Mouse (Mus musculus) midbrain, embryonic 11.5 days (tissue): ENCODE measurements around the gene Rgs11. TPM values are rescaled to one million over a fixed set of nuclear protein-coding genes. Genes with fewer than 3 reads are reported as not detected.
A peak's percentile ranks its signal among the peaks of the same experiment; 100 is the strongest.

ENCODE experiments used
- ATAC-seq: fragments of 200-750 bp; cut with Nextera tagmentation; 2 replicates; pipeline ENCODE4 v1.8.0; 2017; ENCODE audit warnings: moderate TSS enrichment, moderate library complexity; ENCODE audit not compliant: low FRiP score
- DNase-seq: peaks from one replicate; pipeline ENCODE4 v3.0.0; 2015; ENCODE audit warnings: low spot score; ENCODE audit errors: missing footprints
- H3K27ac ChIP-seq: fragments of 300-500 bp; sonication (generic); 2 replicates; pipeline ENCODE4 v1.5.1; 2014; ENCODE audit warnings: low read depth, low read length
- H3K27me3 ChIP-seq: fragments of 300-500 bp; sonication (generic); 2 replicates; pipeline ENCODE4 v1.6.1; 2014; ENCODE audit warnings: mild to moderate bottlenecking, low read length, moderate library complexity, mixed read lengths; ENCODE audit not compliant: control insufficient read depth, insufficient read depth
- H3K36me3 ChIP-seq: fragments of 300-500 bp; sonication (generic); 2 replicates; pipeline ENCODE4 v1.6.1; 2014; ENCODE audit warnings: mild to moderate bottlenecking, low read length, moderate library complexity, mixed read lengths; ENCODE audit not compliant: control insufficient read depth, insufficient read depth
- H3K4me1 ChIP-seq: fragments of 300-500 bp; sonication (generic); 2 replicates; pipeline ENCODE4 v1.6.1; 2014; ENCODE audit warnings: low read length; ENCODE audit not compliant: control insufficient read depth, insufficient read depth
- H3K4me2 ChIP-seq: fragments of 300-500 bp; sonication (generic); 2 replicates; pipeline ENCODE4 v1.6.1; 2014; ENCODE audit warnings: mild to moderate bottlenecking, moderate library complexity
- H3K4me3 ChIP-seq: fragments of 300-500 bp; sonication (generic); 2 replicates; pipeline ENCODE4 v1.5.1; 2014; ENCODE audit warnings: low read depth, low read length
- H3K9ac ChIP-seq: fragments of 300-500 bp; sonication (generic); 2 replicates; pipeline ENCODE4 v1.6.1; 2014; ENCODE audit warnings: low read length
- H3K9me3 ChIP-seq: fragments of 300-500 bp; sonication (generic); 2 replicates; pipeline ENCODE4 v1.6.1; 2016; ENCODE audit warnings: low read length; ENCODE audit not compliant: control insufficient read depth
- WGBS: fragments of 180-500 bp; shearing (Covaris S2); extraction: QIAGEN DNeasy Blood & Tissue Kit; methylation state at CpG from one replicate; pipeline ENCODE4 v1.1.7; 2014; 5-methylcytosine and 5-hydroxymethylcytosine counted together
- polyA plus RNA-seq: library from polyadenylated mRNA; unstranded; fragments of >200 nt; fragmentation: Nextera tagmentation; extraction: Ambion mirVana; gene quantifications from 2 replicates; pipeline ENCODE4 v1.2.1, GENCODE M21; 2014

Gene Rgs11
- polyA plus RNA-seq, 1 experiment from 2014 or later: 0.40 TPM

DNA sequence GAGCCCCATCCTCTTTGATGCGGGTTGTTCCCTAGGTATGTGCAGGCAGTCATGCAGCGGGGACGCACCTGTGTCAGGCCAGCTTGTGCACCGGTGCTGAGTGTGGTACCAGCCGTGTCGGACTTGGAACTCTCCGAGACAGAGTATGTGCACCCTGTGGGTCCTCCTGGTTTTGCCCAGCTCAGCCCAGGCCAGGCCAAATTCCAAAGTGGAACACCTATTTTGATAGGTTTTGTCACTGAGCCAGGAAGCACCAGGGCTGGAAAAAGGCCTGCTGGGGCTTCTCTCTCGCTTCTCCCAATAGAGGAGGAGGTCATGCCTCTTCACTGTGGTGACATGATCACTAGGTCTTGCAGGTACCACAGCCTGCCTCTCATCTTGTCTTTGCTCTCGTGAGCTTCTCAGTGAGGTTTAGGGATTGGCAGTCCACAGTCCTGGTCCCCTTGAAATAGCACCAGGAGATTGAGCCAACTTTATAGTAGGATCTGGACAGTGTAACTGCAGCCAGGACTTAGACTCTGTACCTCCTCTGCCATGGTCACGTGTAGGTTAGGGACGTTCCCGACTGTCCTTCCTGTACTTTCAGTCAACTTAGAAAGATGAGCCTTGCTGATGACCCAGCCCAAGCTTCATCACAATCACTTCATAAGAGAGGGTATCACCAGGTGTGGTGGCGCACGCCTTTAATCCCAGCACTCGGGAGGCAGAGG, 10.1 kb upstream of the Rgs11 start:
- Histone ChIP-seq H3K4me3 (no peak overlapping the region), H3K27ac (no peak overlapping the region), H3K9ac (no peak overlapping the region), H3K9me3 (no peaks in the 10 kb centered on the region), H3K36me3 (peaks cover 33% of the 10 kb centered on the region), H3K4me1 (no peaks in the 10 kb centered on the region), H3K4me2 (no peak overlapping the region), H3K27me3 (no peaks in the 10 kb centered on the region)
- WGBS: 96% methylated on average over 15 of the region's 15 CpGs
- no peak for DNase-seq
- ATAC-seq: no peak

GRCm38 (mm10) chr17:26198892-26199291, 3.9 kb upstream of the Rgs11 start, which contains the start of gene Pdia2:
TSS of gene Pdia2 (minus strand) at chr17:26199087.
- Histone ChIP-seq H3K36me3 (peaks cover 6% of the 10 kb centered on the region), H3K9ac (no peak within 1 kb of the TSS), H3K4me1 (peaks cover 17% of the 10 kb centered on the region), H3K9me3 (no peaks in the 10 kb centered on the region), H3K27me3 (peaks cover 51% of the 10 kb centered on the region), H3K4me2 (no peak within 1 kb of the TSS), H3K27ac (no peak within 1 kb of the TSS), H3K4me3 (no peak within 1 kb of the TSS)
- WGBS: 72% methylated on average over 4 of the region's 4 CpGs
- ATAC-seq (no peak), DNase-seq (no peak)

GRCm38 (mm10) chr17:26200831-26201705, 1.7 kb upstream of the Rgs11 start:
- Histone ChIP-seq H3K36me3 (peaks cover 4% of the 10 kb centered on the region; the same call in 1 of the 2 replicates), H3K27ac (no peak overlapping the region), H3K4me2 (peak overlapping the region; percentile 96), H3K27me3 (peaks cover 61% of the 10 kb centered on the region), H3K9me3 (no peaks in the 10 kb centered on the region), H3K9ac (peak overlapping the region; percentile 59), H3K4me1 (peaks cover 19% of the 10 kb centered on the region), H3K4me3 (peak overlapping the region; percentile 55)
- under 1% methylated on average over 70 of the region's 92 CpGs for WGBS
- ATAC-seq (peak; percentile 72), DNase-seq (peak; percentile 89)

DNA sequence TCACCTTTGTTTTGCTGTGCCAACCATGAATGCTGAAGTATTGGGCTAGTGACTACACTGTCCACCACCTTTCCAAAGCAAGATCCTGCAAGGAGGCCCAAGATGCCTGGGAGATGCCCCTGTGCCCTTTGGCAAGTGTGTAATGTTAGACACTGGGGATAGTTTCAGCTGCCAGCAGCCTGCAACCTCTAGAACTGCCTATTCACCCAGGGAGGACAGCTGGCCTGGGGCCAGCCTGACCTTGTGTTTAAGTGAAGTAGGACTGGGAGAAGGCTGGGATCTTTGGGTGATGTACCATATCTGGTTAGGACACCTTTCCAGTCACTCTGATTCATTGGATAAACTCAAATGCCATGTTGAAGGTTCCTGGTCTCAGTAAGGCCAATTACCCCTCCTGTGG, 753 bp upstream of the Rgs11 start:
- Histone ChIP-seq H3K36me3 (no peaks in the 10 kb centered on the region), H3K4me2 (no peak overlapping the region), H3K4me3 (no peak overlapping the region), H3K9me3 (no peaks in the 10 kb centered on the region), H3K27ac (no peak overlapping the region), H3K27me3 (peaks cover 61% of the 10 kb centered on the region), H3K9ac (no peak overlapping the region), H3K4me1 (peaks cover 19% of the 10 kb centered on the region)
- ATAC-seq (no peak), DNase-seq (no peak)

DNA sequence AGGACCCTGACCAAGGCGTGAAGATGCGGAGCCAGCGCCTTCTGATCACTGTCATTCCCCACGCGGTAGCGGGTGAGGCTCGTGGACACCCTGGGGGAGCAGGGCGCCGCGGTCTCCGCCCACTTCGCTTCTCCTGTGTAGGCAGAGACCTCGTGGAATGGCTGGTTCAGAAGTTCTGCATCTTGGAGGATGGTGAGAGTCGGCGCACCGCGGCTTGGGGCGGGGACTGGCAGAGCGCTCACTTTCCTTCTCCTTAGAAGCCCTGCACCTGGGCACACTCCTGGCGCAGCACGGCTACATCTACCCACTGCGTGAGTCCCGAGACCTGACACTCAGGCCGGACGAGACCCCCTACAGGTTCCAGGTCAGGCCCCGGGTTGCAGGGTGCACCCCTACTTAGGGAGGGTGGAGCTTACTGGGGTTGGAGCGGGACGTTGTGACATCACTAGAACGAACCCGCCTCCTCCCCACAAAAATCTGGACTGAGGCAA, 615 bp downstream of the Rgs11 start:
- no peak for ATAC-seq

GRCm38 (mm10) chr17:26204766-26205165, 2.0 kb downstream of the Rgs11 start:
- 29% methylated on average over 11 of the region's 11 CpGs for WGBS
- Histone ChIP-seq H3K4me1 (peaks cover 19% of the 10 kb centered on the region), H3K4me3 (no peak overlapping the region), H3K27me3 (peaks cover 51% of the 10 kb centered on the region), H3K4me2 (no peak overlapping the region), H3K36me3 (no peaks in the 10 kb centered on the region), H3K9me3 (no peaks in the 10 kb centered on the region), H3K9ac (no peak overlapping the region), H3K27ac (no peak overlapping the region)
- DNase-seq (no peak), ATAC-seq (no peak)

More for the DNA sequence above, 615 bp downstream of the Rgs11 start:
- Histone ChIP-seq H3K36me3 (no peaks in the 10 kb centered on the region), H3K4me3 (peak overlapping the region; percentile 27), H3K4me1 (peaks cover 19% of the 10 kb centered on the region), H3K27ac (no peak overlapping the region), H3K27me3 (peaks cover 61% of the 10 kb centered on the region), H3K9ac (0 out of 2 replicates have a peak overlapping the region, but pooled peaks have one; percentile 0), H3K9me3 (no peaks in the 10 kb centered on the region), H3K4me2 (peak overlapping the region; percentile 54)
- peak; percentile 89 for DNase-seq
- WGBS: 3% methylated on average over 30 of the region's 30 CpGs

- 48% methylated on average over 1 of the region's 1 CpGs for WGBS
- ATAC-seq: no peak
- H3K4me2 ChIP-seq: no peak overlapping the region
These were observed 3.6 kb downstream of the Rgs11 start for GRCm38 (mm10) chr17:26206392-26206791.

DNA sequence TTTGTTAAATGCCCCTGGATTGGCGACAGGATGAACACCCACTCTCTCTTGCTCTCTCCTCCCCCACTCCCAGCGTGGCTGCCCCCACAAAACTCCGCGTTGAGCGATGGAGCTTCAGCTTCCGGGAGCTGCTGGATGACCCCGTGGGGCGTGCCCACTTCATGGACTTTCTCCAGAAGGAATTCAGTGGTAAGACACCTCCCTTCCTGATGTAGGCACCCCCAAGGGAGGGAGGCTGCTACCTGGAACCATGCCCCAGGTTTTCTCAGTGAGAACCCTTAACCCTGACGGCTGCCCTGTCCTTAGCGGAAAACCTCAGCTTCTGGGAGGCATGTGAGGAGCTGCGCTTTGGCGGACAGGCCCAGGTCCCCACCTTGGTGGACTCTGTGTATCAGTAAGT, 4.9 kb downstream of the Rgs11 start, which contains the start of gene Arhgdig:
TSS of gene Arhgdig (minus strand) at position 101 of the 400 bp plus-strand sequence.
- WGBS: 86% methylated on average over 12 of the region's 12 CpGs
- ATAC-seq: no peak
- H3K27ac ChIP-seq: no peak within 1 kb of the TSS

More at GRCm38 (mm10) chr17:26206392-26206791, 3.6 kb downstream of the Rgs11 start:
- H3K27me3 ChIP-seq: peaks cover 35% of the 10 kb centered on the region
- H3K27ac ChIP-seq: no peak overlapping the region
- no peak overlapping the region for H3K4me3 ChIP-seq
- no peak for DNase-seq
- no peak overlapping the region for H3K9ac ChIP-seq
- no peaks in the 10 kb centered on the region for H3K9me3 ChIP-seq
- H3K36me3 ChIP-seq: no peaks in the 10 kb centered on the region
- H3K4me1 ChIP-seq: peaks cover 13% of the 10 kb centered on the region

DNA sequence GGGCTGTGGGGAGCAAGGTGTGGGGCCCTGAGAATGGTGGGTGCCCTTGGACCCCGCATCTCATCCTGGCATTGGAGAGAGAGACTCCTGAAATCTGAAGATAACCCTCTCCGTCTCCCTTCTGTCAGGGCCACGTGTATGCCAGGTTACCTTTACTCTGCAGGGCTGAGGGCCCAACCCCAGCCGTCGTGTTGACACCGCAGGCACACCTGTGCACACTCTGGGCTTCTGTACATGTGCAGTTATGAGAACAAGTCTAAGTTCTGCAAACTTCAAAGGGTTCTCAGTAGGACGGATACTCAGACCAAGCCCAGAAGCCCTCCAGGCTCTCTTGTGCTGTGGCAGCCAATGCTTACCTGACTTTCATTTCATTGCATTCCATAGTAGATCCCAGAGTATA, 9.5 kb downstream of the Rgs11 start:
- Histone ChIP-seq H3K4me2 (no peak overlapping the region), H3K4me1 (no peaks in the 10 kb centered on the region), H3K9ac (no peak overlapping the region), H3K36me3 (no peaks in the 10 kb centered on the region), H3K27ac (no peak overlapping the region), H3K4me3 (no peak overlapping the region), H3K9me3 (no peaks in the 10 kb centered on the region), H3K27me3 (no peaks in the 10 kb centered on the region)
- 94% methylated on average over 7 of the region's 7 CpGs for WGBS
- DNase-seq (no peak), ATAC-seq (no peak)

More for the DNA sequence above, 4.9 kb downstream of the Rgs11 start, which contains the start of gene Arhgdig:
- peaks cover 10% of the 10 kb centered on the region for H3K4me1 ChIP-seq
- H3K4me3 ChIP-seq: no peak within 1 kb of the TSS
- no peak within 1 kb of the TSS for H3K9ac ChIP-seq
- no peaks in the 10 kb centered on the region for H3K9me3 ChIP-seq
- no peak for DNase-seq
- H3K36me3 ChIP-seq: no peaks in the 10 kb centered on the region
- peaks cover 22% of the 10 kb centered on the region for H3K27me3 ChIP-seq
- no peak within 1 kb of the TSS for H3K4me2 ChIP-seq
